Mouse (Mus musculus): ENCODE data around the gene Zfc3h1. TPM values are rescaled to one million over a fixed set of nuclear protein-coding genes. Genes with fewer than 3 reads are reported as not detected.
A peak's percentile ranks its signal among the peaks of the same experiment; 100 is the strongest.

Zfc3h1 gene
- polyA plus RNA-seq, 1 experiment from 2014 or later, result 5.0 TPM

GRCm38 (mm10) chr10:115457368-115458021, 72.7 kb downstream of the Zfc3h1 start:
- DNase-seq (no peak), ATAC-seq (0 out of 2 replicates have a peak, but pooled peaks have one; percentile 15)
- H3K36me3 ChIP-seq (replicated peaks; ENCODE audit: insufficient read depth, low read length), result no peaks in the 10 kb centered on the region
- H3K27ac ChIP-seq (ENCODE audit: low read depth), result no peak overlapping the region
- no peak overlapping the region for H3K9ac ChIP-seq (replicated peaks)
- no peak for TF ChIP-seq EP300 (IDR thresholded peaks at IDR 0.05; ENCODE audit: low read depth)
- TF ChIP-seq CTCF (IDR thresholded peaks at IDR 0.05; ENCODE audit: low read depth), result no peak
- no peaks in the 10 kb centered on the region for H3K9me3 ChIP-seq (ENCODE audit: low read length)
- H3K4me2 ChIP-seq (ENCODE audit: low read depth, low read length), result no peak overlapping the region
- 48% methylated on average over 6 of the region's 6 CpGs for WGBS (ENCODE audit: insufficient replicate concordance)
- H3K4me1 ChIP-seq (ENCODE audit: insufficient read depth), result no peaks in the 10 kb centered on the region
- no peak overlapping the region for H3K4me3 ChIP-seq (ENCODE audit: low read depth, low read length)
- no peaks in the 10 kb centered on the region for H3K27me3 ChIP-seq (ENCODE audit: insufficient read depth, low read length)

GRCm38 (mm10) chr10:115462646-115463045, 77.9 kb downstream of the Zfc3h1 start:
- no peak overlapping the region for H3K27ac ChIP-seq (ENCODE audit: low read depth)
- no peak for TF ChIP-seq EP300 (IDR thresholded peaks at IDR 0.05; ENCODE audit: low read depth)
- H3K9ac ChIP-seq (replicated peaks), result no peak overlapping the region
- H3K36me3 ChIP-seq (replicated peaks; ENCODE audit: insufficient read depth, low read length), result no peaks in the 10 kb centered on the region
- 43% methylated on average over 5 of the region's 5 CpGs for WGBS (ENCODE audit: insufficient replicate concordance)
- H3K27me3 ChIP-seq (ENCODE audit: insufficient read depth, low read length), result no peaks in the 10 kb centered on the region
- no peak overlapping the region for H3K4me2 ChIP-seq (ENCODE audit: low read depth, low read length)
- H3K4me3 ChIP-seq (ENCODE audit: low read depth, low read length), result no peak overlapping the region
- ATAC-seq (no peak), DNase-seq (no peak)
- no peaks in the 10 kb centered on the region for H3K9me3 ChIP-seq (ENCODE audit: low read length)
- H3K4me1 ChIP-seq (ENCODE audit: insufficient read depth), result no peaks in the 10 kb centered on the region

GRCm38 (mm10) chr10:115465072-115465471, 80.3 kb downstream of the Zfc3h1 start:
- H3K27me3 ChIP-seq (ENCODE audit: insufficient read depth, low read length), result no peaks in the 10 kb centered on the region
- DNase-seq (no peak), ATAC-seq (no peak)
- no peak overlapping the region for H3K4me3 ChIP-seq (ENCODE audit: low read depth, low read length)
- no peak overlapping the region for H3K4me2 ChIP-seq (ENCODE audit: low read depth, low read length)
- no peaks in the 10 kb centered on the region; the same call in 1 of the 2 replicates for H3K36me3 ChIP-seq (replicated peaks; ENCODE audit: insufficient read depth, low read length)
- no peak overlapping the region for H3K27ac ChIP-seq (ENCODE audit: low read depth)
- no peak for TF ChIP-seq CTCF (IDR thresholded peaks at IDR 0.05; ENCODE audit: low read depth)
- TF ChIP-seq EP300 (IDR thresholded peaks at IDR 0.05; ENCODE audit: low read depth), result no peak
- no peak overlapping the region for H3K9ac ChIP-seq (replicated peaks)
- H3K9me3 ChIP-seq (ENCODE audit: low read length), result no peaks in the 10 kb centered on the region
- WGBS (ENCODE audit: insufficient replicate concordance), result 63% methylated on average over 7 of the region's 7 CpGs
- H3K4me1 ChIP-seq (ENCODE audit: insufficient read depth), result no peaks in the 10 kb centered on the region

GRCm38 (mm10) chr10:115465778-115466177, 81.0 kb downstream of the Zfc3h1 start:
- no peak for TF ChIP-seq EP300 (IDR thresholded peaks at IDR 0.05; ENCODE audit: low read depth)
- TF ChIP-seq CTCF (IDR thresholded peaks at IDR 0.05; ENCODE audit: low read depth), result no peak
- Histone ChIP-seq H3K9ac (replicated peaks) (no peak overlapping the region), H3K27me3 (ENCODE audit: insufficient read depth, low read length) (no peaks in the 10 kb centered on the region), H3K9me3 (ENCODE audit: low read length) (no peaks in the 10 kb centered on the region), H3K4me3 (ENCODE audit: low read depth, low read length) (no peak overlapping the region), H3K4me1 (ENCODE audit: insufficient read depth) (no peaks in the 10 kb centered on the region), H3K36me3 (replicated peaks; ENCODE audit: insufficient read depth, low read length) (no peaks in the 10 kb centered on the region; the same call in 1 of the 2 replicates), H3K4me2 (ENCODE audit: low read depth, low read length) (no peak overlapping the region), H3K27ac (ENCODE audit: low read depth) (no peak overlapping the region)
- ATAC-seq, result no peak
- no peak for DNase-seq
- WGBS (ENCODE audit: insufficient replicate concordance), result 47% methylated on average over 6 of the region's 6 CpGs

- no peak for DNase-seq
- Histone ChIP-seq H3K36me3 (replicated peaks; ENCODE audit: insufficient read depth, low read length) (no peaks in the 10 kb centered on the region; the same call in 1 of the 2 replicates), H3K9ac (replicated peaks) (no peak overlapping the region), H3K27ac (ENCODE audit: low read depth) (no peak overlapping the region), H3K4me1 (ENCODE audit: insufficient read depth) (no peaks in the 10 kb centered on the region), H3K27me3 (ENCODE audit: insufficient read depth, low read length) (no peaks in the 10 kb centered on the region), H3K4me2 (ENCODE audit: low read depth, low read length) (no peak overlapping the region), H3K9me3 (ENCODE audit: low read length) (no peaks in the 10 kb centered on the region), H3K4me3 (ENCODE audit: low read depth, low read length) (no peak overlapping the region)
- TF ChIP-seq EP300 (IDR thresholded peaks at IDR 0.05; ENCODE audit: low read depth), result no peak
- no peak for TF ChIP-seq CTCF (IDR thresholded peaks at IDR 0.05; ENCODE audit: low read depth)
- no peak for ATAC-seq
- WGBS (ENCODE audit: insufficient replicate concordance), result 83% methylated on average over 8 of the region's 8 CpGs
Measured at GRCm38 (mm10) chr10:115467985-115468384, 83.2 kb downstream of the Zfc3h1 start.

- no peaks in the 10 kb centered on the region for H3K27me3 ChIP-seq (ENCODE audit: insufficient read depth, low read length)
- ATAC-seq (no peak), DNase-seq (no peak)
Measured at GRCm38 (mm10) chr10:115468632-115469031, 83.9 kb downstream of the Zfc3h1 start.

More at GRCm38 (mm10) chr10:115468632-115469031, 83.9 kb downstream of the Zfc3h1 start:
- Histone ChIP-seq H3K9ac (replicated peaks) (no peak overlapping the region), H3K4me2 (ENCODE audit: low read depth, low read length) (no peak overlapping the region), H3K4me1 (ENCODE audit: insufficient read depth) (no peaks in the 10 kb centered on the region), H3K9me3 (ENCODE audit: low read length) (no peaks in the 10 kb centered on the region), H3K27ac (ENCODE audit: low read depth) (no peak overlapping the region), H3K36me3 (replicated peaks; ENCODE audit: insufficient read depth, low read length) (no peaks in the 10 kb centered on the region; the same call in 1 of the 2 replicates), H3K4me3 (ENCODE audit: low read depth, low read length) (no peak overlapping the region)
- whole genome bisulfite sequencing (ENCODE audit: insufficient replicate concordance), result 77% methylated on average over 7 of the region's 7 CpGs
- no peak for TF ChIP-seq CTCF (IDR thresholded peaks at IDR 0.05; ENCODE audit: low read depth)
- no peak for TF ChIP-seq EP300 (IDR thresholded peaks at IDR 0.05; ENCODE audit: low read depth)

All from liver, postnatal 0 days (tissue).